Mouse (Mus musculus) lung, postnatal 10 days (tissue): Measurements from ENCODE around the gene Wnt11.
A peak's percentile ranks its signal among the peaks of the same experiment; 100 is the strongest.

Experiments
- DNase-seq: peaks from one replicate; pipeline ENCODE4 v3.0.0; 2021

Wnt11 gene

DNA sequence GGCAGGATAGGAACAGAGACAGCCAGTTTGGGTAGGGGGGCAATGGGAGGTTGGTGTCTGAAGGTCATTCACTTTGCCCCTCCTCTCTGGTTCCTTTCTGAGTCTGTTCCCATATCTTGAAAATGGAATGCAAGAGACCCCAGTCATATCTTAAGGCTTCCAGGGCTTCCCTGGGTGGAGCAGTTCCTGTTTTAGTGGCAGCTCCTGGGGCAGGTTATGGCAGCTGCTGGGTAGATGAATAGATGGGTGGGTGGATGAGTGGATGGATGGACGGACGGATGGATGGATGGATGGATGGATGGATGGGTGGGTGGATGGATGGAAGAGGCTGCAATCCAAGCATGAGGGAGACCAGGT is 32.9 kb downstream of the Wnt11 start:
- DNase-seq = no peak

DNA sequence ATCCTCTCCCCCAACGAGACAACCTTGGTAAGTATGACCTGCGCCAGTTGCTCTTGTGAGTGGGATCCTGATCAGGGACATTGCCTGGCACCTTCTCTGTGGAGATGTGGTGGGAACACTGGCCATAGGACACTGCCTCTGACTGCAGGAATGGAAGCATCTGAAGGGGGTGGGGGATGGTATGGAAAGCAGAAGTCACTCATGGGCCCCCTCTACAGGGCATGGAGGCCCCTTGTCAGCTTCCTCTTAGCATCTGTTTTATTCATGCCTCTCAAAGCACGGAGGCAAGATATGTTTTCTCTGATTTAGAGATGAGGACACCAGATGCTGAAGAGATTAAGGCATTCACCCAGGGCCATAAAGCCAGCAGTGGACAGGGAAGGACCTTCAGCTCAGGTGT is 34.2 kb downstream of the Wnt11 start:
- no peak for DNase-seq

GRCm38 (mm10) chr7:98870791-98871190 is 35.9 kb downstream of the Wnt11 start:
- DNase-seq = no peak

- peak; percentile 44 for DNase-seq
These were observed 37.0 kb downstream of the Wnt11 start for GRCm38 (mm10) chr7:98871882-98872281.

GRCm38 (mm10) chr7:98873316-98873715 is 38.4 kb downstream of the Wnt11 start:
- no peak for DNase-seq

DNA sequence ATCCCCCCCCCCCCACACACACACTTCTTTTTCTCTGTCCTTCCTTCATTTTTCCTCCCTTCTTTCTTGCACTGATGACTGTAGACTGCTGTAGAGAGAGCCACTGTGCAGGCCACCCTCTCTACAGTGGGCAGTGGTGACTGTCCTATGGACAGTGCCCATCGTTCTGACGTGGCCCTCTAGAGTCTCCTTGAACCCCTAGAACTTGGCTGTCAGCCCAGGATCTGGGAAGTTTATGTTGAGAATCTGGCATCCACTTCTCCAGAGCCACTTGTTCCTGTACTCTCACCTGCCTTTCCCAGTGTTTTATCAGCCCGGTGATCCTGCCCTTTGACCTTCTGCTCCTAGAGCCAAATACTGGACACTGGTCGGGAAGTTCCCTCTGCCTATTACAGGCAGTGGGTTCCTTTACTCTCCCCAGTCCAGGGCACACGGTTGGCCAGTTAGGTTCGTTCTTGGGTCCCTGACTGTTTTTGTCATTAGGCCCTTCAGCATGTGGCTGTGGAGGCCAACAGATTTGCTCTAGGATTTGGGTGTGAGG is 39.6 kb downstream of the Wnt11 start:
- DNase-seq = peak; percentile 53

DNA sequence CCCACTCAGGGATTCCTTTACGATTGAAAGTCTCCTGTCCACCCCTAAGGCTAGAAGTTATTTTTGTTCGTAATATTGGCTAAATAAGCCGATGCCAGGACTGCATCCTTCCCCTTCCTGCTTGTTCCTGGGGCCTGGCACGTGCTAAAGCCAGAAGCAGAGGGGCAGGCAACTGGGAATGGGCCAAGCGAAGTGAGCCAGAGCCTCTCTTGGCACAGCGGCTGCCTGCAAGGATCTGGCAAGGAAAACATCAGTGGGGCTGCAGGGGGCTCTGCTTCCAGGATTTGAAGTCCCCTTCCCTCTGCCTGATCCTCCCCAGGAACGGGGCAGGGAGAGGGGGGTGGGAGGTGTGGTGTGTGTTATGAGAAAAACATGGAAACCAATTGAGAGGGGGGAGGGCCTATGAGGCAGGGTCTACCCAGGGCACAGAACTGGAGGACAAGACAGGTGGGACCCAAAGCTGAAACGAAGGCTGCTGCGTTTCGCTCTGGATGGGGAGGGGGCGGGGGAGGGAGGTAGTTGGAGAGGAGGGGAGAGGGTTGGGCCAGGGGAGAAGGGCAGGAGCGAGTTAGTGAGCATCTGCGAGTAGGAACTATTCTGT is 40.6 kb downstream of the Wnt11 start:
- DNase-seq = peak; percentile 49

DNA sequence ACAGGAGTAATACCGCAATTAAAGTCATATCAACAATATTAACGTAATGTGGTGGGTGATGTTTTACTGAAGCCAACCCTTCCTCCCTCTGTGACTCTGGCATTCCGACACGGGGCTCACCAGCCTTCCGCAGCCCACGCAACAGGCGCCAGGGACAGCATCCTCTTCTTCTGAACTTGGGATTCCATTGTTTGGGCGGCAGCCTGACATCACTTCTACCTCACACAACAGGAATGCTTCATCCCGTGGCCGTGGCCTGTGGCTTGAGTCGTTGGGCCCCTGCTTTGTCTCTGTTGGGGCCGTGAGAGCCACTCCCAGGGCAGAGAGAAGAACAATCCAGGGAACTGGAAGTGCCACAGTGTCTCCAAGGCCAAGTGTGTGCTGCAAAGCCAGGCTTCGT is 41.2 kb downstream of the Wnt11 start:
- DNase-seq = peak; percentile 51

GRCm38 (mm10) chr7:98879176-98879575 is 44.3 kb downstream of the Wnt11 start:
- no peak for DNase-seq

DNA sequence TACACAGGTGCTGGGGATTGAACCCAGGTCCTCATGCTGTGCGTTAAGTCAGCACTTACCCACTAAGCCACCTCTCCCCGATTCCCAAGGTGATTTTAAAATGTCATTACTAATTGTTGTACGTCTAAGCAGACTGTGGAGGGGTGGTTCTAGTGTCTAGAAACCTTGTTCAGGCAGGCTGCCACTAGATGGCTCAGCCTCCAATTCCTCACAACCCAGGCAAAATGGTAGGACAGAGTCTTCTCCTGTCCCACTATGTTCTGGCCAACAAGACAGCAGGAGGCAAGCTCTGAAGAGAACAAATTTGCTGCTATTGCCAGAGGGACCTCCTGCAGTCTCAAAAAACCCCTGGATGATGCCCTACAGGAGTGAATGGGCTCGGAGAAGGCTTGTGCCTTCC is 47.0 kb downstream of the Wnt11 start:
- DNase-seq = no peak

- no peak for DNase-seq
These were observed 52.9 kb downstream of the Wnt11 start for GRCm38 (mm10) chr7:98887811-98888261.

- DNase-seq = no peak
These were observed 53.9 kb downstream of the Wnt11 start for GRCm38 (mm10) chr7:98888810-98889209.

GRCm38 (mm10) chr7:98889211-98889610 is 54.3 kb downstream of the Wnt11 start:
- DNase-seq = no peak

DNA sequence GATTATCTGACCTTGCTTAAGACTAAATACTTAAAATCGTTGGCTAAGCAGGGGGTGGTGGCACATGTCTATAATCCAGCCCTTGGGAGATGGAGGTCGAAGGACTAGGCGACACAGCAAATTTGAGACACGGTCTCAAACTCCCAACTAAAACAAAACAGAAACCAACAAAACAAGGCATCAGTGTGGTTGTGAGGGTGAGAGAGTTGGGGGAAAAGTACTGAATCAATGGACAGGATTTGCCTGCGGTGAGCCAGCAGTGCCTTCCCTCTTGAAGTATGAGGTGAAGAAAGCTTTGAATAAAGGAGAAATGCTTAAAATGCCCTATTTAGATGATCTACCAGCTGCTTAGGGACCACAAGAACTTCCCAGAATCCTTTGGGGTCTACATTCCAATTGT is 58.2 kb downstream of the Wnt11 start:
- DNase-seq = no peak

DNA sequence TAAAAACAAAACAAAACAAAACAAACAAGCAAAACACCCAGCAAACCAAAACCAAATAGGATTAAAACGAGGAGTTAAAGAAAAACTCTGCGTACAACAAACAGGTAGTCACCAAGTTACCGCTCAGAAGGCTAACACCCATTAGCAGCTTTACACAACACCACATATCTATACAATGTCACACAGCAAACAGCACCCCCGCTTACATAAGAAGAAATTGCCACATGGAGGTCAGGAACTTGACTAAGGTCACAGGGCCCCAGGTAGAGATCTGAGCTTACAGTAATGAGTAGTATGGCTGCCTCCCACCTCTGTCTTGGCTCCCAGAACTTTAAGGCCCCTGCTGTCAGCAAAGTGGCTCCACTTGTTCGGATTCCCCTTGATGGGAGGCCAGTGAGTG is 59.4 kb downstream of the Wnt11 start:
- DNase-seq = no peak

DNA sequence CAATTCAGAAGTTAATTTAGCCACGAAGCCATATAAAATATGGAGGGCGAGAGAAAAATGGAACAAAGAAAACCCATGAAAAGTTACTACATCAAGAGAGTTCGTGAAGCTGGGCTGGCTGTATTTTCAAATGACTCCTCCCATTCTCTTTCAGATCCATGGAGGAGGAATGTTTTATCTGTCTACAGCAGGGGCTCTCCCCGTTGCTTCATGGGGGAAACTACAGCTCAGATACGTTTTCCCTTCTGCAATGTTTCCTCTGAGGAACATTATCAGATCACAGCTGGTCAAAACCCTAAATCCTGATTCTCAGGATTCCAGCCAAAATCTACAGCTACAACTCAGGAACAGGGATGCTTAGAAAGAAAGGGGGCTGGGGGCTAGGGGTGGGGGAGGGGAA is 59.9 kb downstream of the Wnt11 start:
- no peak for DNase-seq

DNA sequence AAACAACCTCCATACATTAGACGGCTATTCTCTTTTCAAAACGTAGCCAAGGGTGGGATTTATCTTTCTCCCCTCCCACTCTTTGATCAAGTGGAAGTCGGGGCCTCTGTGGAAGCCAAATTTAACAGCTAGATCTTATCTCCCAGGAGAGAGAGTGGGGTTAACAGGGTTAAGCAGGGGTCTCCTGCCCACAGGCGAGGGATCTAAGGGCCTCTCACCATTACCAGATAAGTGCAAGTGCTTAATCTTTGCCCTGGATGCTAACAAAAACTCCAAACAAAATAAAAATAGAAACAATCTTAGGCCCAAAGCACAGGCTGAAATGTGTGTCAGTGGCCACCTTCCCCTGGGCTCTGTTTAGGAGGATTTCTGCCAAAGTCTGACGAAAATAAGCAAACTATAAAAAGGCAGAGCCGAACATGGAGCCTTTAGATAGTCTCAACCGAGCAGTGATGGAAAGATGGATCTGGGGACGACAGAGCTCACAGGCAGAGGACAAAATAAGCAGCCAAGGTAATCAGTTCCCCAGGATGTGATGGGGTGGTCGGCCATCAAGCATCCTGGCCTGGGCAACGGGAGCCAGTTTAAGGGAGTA is 60.7 kb downstream of the Wnt11 start:
- no peak for DNase-seq

DNA sequence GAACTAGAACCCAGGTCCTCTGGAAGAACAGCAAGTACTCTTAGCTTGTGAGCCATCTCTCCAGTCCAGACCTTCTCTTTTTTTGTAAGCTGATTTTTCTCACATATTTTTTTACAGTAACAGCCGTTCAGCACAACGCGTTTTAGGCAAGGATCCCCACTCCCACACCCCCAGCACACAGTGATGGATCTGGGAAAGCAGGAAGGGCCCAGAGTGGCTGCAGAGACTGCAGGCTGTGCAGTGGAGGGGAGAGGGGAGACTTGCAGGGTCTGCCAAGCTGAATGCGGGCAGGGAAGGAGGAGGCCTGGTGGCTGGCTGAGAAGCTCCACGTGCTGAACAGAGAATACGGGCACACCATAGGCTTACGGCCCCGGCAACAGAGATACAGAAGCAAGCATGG is 62.4 kb downstream of the Wnt11 start:
- no peak for DNase-seq

DNA sequence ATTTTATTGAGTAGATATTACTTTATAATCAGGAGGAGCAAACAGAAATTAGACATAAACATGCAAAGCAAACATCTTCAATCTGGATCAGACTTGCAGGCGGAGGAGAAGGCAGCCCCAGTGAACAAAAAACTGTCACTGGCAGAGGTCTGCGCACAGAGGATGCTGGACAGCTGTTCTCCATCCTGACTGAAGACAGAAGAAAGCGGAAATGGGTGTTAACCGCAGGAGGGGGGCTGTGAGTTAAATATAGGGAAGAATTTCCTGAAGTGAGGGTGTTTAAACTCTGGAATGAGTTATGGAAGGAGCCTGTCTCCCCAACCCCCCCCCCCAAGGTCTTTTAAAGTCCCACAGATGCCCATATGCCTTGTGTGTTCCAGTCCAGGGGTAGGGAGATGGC is 64.9 kb downstream of the Wnt11 start:
- DNase-seq = peak; percentile 79

- DNase-seq = no peak
These were observed 66.2 kb downstream of the Wnt11 start for GRCm38 (mm10) chr7:98901120-98901519.

GRCm38 (mm10) chr7:98903884-98904283 is 69.0 kb downstream of the Wnt11 start:
- DNase-seq = no peak
